Mouse (Mus musculus) G1E-ER4 (cell line): ENCODE data around the gene Tspan3. TPM values are rescaled to one million over a fixed set of nuclear protein-coding genes. Genes with fewer than 3 reads are reported as not detected.

Source experiments
- GATA1 ChIP-seq: IDR thresholded peaks from one replicate; pipeline ENCODE4 v1.8.0; 2012; ENCODE audit warnings: low read length, inconsistent platforms
- polyA plus RNA-seq: library from polyadenylated mRNA; stranded (reverse); fragments of >175 nt; gene quantifications from 2 replicates; pipeline ENCODE4 v1.2.3, GENCODE M21; 2012

The Tspan3 gene
- polyA plus RNA-seq, 1 experiment = not detected

GRCm38 (mm10) chr9:56101022-56101421, 64.3 kb downstream of the Tspan3 start:
- no peak for TF ChIP-seq GATA1

- no peak for TF ChIP-seq GATA1
Measured at GRCm38 (mm10) chr9:56100041-56100522, 65.2 kb downstream of the Tspan3 start.

GRCm38 (mm10) chr9:56097584-56098298, 67.5 kb downstream of the Tspan3 start:
- no peak for TF ChIP-seq GATA1

- TF ChIP-seq GATA1 = no peak
Measured at GRCm38 (mm10) chr9:56092102-56092501, 73.2 kb downstream of the Tspan3 start.

- no peak for TF ChIP-seq GATA1
Measured at GRCm38 (mm10) chr9:56090546-56091225, 74.6 kb downstream of the Tspan3 start.

- TF ChIP-seq GATA1 = no peak
Measured at GRCm38 (mm10) chr9:56089778-56090520, 75.3 kb downstream of the Tspan3 start, which contains the start of gene Pstpip1. Gene Pstpip1 (plus strand): TSS chr9:56089962.

- no peak for TF ChIP-seq GATA1
Measured at GRCm38 (mm10) chr9:56086524-56086923, 78.8 kb downstream of the Tspan3 start.

Other genes starting within 250 kb of the Tspan3 start
- gene Scaper, start 227.4 kb downstream of the Tspan3 start, polyA plus RNA-seq = 0.09 and 0.19 TPM in 2 replicates
- gene 4930563M21Rik, start 154.9 kb downstream of the Tspan3 start, polyA plus RNA-seq = not detected in 2 replicates
- 23.7 and 26.5 TPM in 2 replicates for gene Rcn2, start 123.6 kb downstream of the Tspan3 start, polyA plus RNA-seq
- gene Pstpip1, start 75.5 kb downstream of the Tspan3 start, polyA plus RNA-seq = not detected in 2 replicates